Mouse (Mus musculus) lung, embryonic 16.5 days (tissue): Measurements from ENCODE around the gene Proser3. TPM values are rescaled to one million over a fixed set of nuclear protein-coding genes. Genes with fewer than 3 reads are reported as not detected.
A peak's percentile ranks its signal among the peaks of the same experiment; 100 is the strongest.

Source experiments
- ATAC-seq: fragments of 200-750 bp; cut with Nextera tagmentation; 2 replicates; pipeline ENCODE4 v1.8.0; 2017; ENCODE audit warnings: low read depth, mild to moderate bottlenecking, moderate library complexity
- H3K27ac ChIP-seq: fragments of 300-500 bp; sonication (generic); 2 replicates; pipeline ENCODE4 v1.5.1; 2014; ENCODE audit warnings: mild to moderate bottlenecking, control low read depth, low read length
- H3K27me3 ChIP-seq: fragments of 300-500 bp; sonication (generic); 2 replicates; pipeline ENCODE4 v1.6.1; 2014; ENCODE audit warnings: low read depth, low read length, mixed read lengths; ENCODE audit not compliant: control insufficient read depth, insufficient read depth
- H3K36me3 ChIP-seq: fragments of 300-500 bp; sonication (generic); 2 replicates; pipeline ENCODE4 v1.6.1; 2014; ENCODE audit warnings: low read length; ENCODE audit not compliant: control insufficient read depth, insufficient read depth
- H3K4me1 ChIP-seq: fragments of 300-500 bp; sonication (generic); replicated peaks from 2 replicates; pipeline ENCODE4 v1.6.1; 2014; ENCODE audit warnings: low read length, mixed read lengths; ENCODE audit not compliant: control insufficient read depth, insufficient read depth
- H3K4me2 ChIP-seq: fragments of 300-500 bp; sonication (generic); 2 replicates; pipeline ENCODE4 v1.6.1; 2014; ENCODE audit warnings: low read depth, low read length, control low read depth
- H3K4me3 ChIP-seq: fragments of 300-500 bp; sonication (generic); 2 replicates; pipeline ENCODE4 v1.5.1; 2014; ENCODE audit warnings: mild to moderate bottlenecking, low read length, control low read depth
- H3K9ac ChIP-seq: fragments of 300-500 bp; sonication (generic); 2 replicates; pipeline ENCODE4 v1.6.1; 2014; ENCODE audit warnings: low read length, control low read depth
- H3K9me3 ChIP-seq: fragments of 300-500 bp; sonication (generic); 2 replicates; pipeline ENCODE4 v1.6.1; 2016; ENCODE audit warnings: low read length; ENCODE audit not compliant: control insufficient read depth
- WGBS: fragments of 180-500 bp; shearing (Covaris S2); extraction: QIAGEN DNeasy Blood & Tissue Kit; methylation state at CpG from one replicate; pipeline ENCODE4 v1.1.7; 2014; 5-methylcytosine and 5-hydroxymethylcytosine counted together
- polyA plus RNA-seq: library from polyadenylated mRNA; unstranded; fragments of >200 nt; fragmentation: Nextera tagmentation; extraction: Ambion mirVana; gene quantifications from 2 replicates; pipeline ENCODE4 v1.2.1, GENCODE M21; 2015

Proser3 gene
- polyA plus RNA-seq, 1 experiment from 2014 or later, result 12.9 TPM

- Histone ChIP-seq H3K4me2 (no peak overlapping the region), H3K27ac (no peak overlapping the region), H3K4me3 (no peak overlapping the region), H3K27me3 (no peaks in the 10 kb centered on the region), H3K9ac (no peak overlapping the region), H3K9me3 (no peaks in the 10 kb centered on the region), H3K4me1 (peaks cover 14% of the 10 kb centered on the region), H3K36me3 (no peaks in the 10 kb centered on the region)
- no peak for ATAC-seq
- WGBS, result 29% methylated on average over 5 of the region's 5 CpGs
Measured at GRCm38 (mm10) chr7:30592772-30593423, 40.8 kb upstream of the Proser3 start.

- ATAC-seq, result no peak
- no peaks in the 10 kb centered on the region for H3K27me3 ChIP-seq
- no peak overlapping the region for H3K4me3 ChIP-seq
- no peak overlapping the region for H3K27ac ChIP-seq
- peaks cover 22% of the 10 kb centered on the region for H3K4me1 ChIP-seq
- 58% methylated on average over 4 of the region's 4 CpGs for WGBS
- H3K4me2 ChIP-seq, result no peak overlapping the region
- no peak overlapping the region for H3K9ac ChIP-seq
- no peaks in the 10 kb centered on the region; the same call in 1 of the 2 replicates for H3K36me3 ChIP-seq
- no peaks in the 10 kb centered on the region for H3K9me3 ChIP-seq
Measured at GRCm38 (mm10) chr7:30591605-30591951, 39.5 kb upstream of the Proser3 start.

- Histone ChIP-seq H3K4me3 (no peak overlapping the region), H3K27me3 (no peaks in the 10 kb centered on the region), H3K27ac (no peak overlapping the region), H3K4me2 (no peak overlapping the region), H3K9me3 (no peaks in the 10 kb centered on the region), H3K36me3 (no peaks in the 10 kb centered on the region; the same call in 1 of the 2 replicates), H3K4me1 (peaks cover 22% of the 10 kb centered on the region), H3K9ac (no peak overlapping the region)
- WGBS, result 81% methylated on average over 9 of the region's 9 CpGs
- ATAC-seq, result no peak
Measured at GRCm38 (mm10) chr7:30590927-30591604, 39.0 kb upstream of the Proser3 start.

GRCm38 (mm10) chr7:30589435-30590301 is 37.6 kb upstream of the Proser3 start:
- no peaks in the 10 kb centered on the region for H3K27me3 ChIP-seq
- 22% methylated on average over 40 of the region's 40 CpGs for WGBS
- H3K4me3 ChIP-seq, result peak overlapping the region; percentile 94
- H3K27ac ChIP-seq, result peak overlapping the region; percentile 96
- ATAC-seq, result peak; percentile 66
- peak overlapping the region; percentile 99 for H3K9ac ChIP-seq
- H3K9me3 ChIP-seq, result no peaks in the 10 kb centered on the region
- peaks cover 20% of the 10 kb centered on the region for H3K4me1 ChIP-seq
- peaks cover 11% of the 10 kb centered on the region for H3K36me3 ChIP-seq
- H3K4me2 ChIP-seq, result peak overlapping the region; percentile 81

GRCm38 (mm10) chr7:30588676-30589434 is 36.8 kb upstream of the Proser3 start, which contains the start of gene Kmt2b:
Gene Kmt2b, minus strand, starts transcription at chr7:30588726.
- ATAC-seq, result peak; percentile 95
- Histone ChIP-seq H3K36me3 (peaks cover 17% of the 10 kb centered on the region), H3K4me3 (peak within 1 kb of the TSS; percentile 94), H3K4me1 (peaks cover 20% of the 10 kb centered on the region), H3K27me3 (no peaks in the 10 kb centered on the region), H3K9me3 (no peaks in the 10 kb centered on the region), H3K9ac (peak within 1 kb of the TSS; percentile 99), H3K27ac (peak within 1 kb of the TSS; percentile 96), H3K4me2 (peak within 1 kb of the TSS; percentile 81)
- WGBS, result under 1% methylated on average over 54 of the region's 68 CpGs

- ATAC-seq, result peak; percentile 13
Measured at GRCm38 (mm10) chr7:30587842-30588667, 36.0 kb upstream of the Proser3 start.

GRCm38 (mm10) chr7:30586455-30587020 is 34.4 kb upstream of the Proser3 start:
- no peak overlapping the region for H3K27ac ChIP-seq
- peaks cover 16% of the 10 kb centered on the region for H3K4me1 ChIP-seq
- H3K4me3 ChIP-seq, result no peak overlapping the region
- H3K4me2 ChIP-seq, result no peak overlapping the region; the same call in 1 of the 2 replicates
- peaks cover 36% of the 10 kb centered on the region for H3K36me3 ChIP-seq
- H3K27me3 ChIP-seq, result no peaks in the 10 kb centered on the region
- WGBS, result 88% methylated on average over 28 of the region's 28 CpGs
- no peak for ATAC-seq
- H3K9me3 ChIP-seq, result no peaks in the 10 kb centered on the region
- H3K9ac ChIP-seq, result peak overlapping the region; percentile 99; the same call in 1 of the 2 replicates

More at GRCm38 (mm10) chr7:30587842-30588667, 36.0 kb upstream of the Proser3 start:
- Histone ChIP-seq H3K27me3 (no peaks in the 10 kb centered on the region), H3K9me3 (no peaks in the 10 kb centered on the region), H3K9ac (peak overlapping the region; percentile 99), H3K4me3 (peak overlapping the region; percentile 94), H3K27ac (peak overlapping the region; percentile 96), H3K4me1 (peaks cover 17% of the 10 kb centered on the region), H3K36me3 (peaks cover 22% of the 10 kb centered on the region), H3K4me2 (peak overlapping the region; percentile 81)
- WGBS, result under 1% methylated on average over 56 of the region's 67 CpGs

GRCm38 (mm10) chr7:30585170-30585569 is 33.1 kb upstream of the Proser3 start:
- Histone ChIP-seq H3K36me3 (peaks cover 47% of the 10 kb centered on the region), H3K4me3 (no peak overlapping the region), H3K27me3 (no peaks in the 10 kb centered on the region), H3K9ac (no peak overlapping the region), H3K9me3 (no peaks in the 10 kb centered on the region), H3K27ac (no peak overlapping the region), H3K4me2 (no peak overlapping the region), H3K4me1 (peaks cover 15% of the 10 kb centered on the region)
- no peak for ATAC-seq
- WGBS, result 96% methylated on average over 7 of the region's 7 CpGs
